Comparison of ENCODE assay signal across 10 mouse cellular contexts in the genomic region with DNA sequence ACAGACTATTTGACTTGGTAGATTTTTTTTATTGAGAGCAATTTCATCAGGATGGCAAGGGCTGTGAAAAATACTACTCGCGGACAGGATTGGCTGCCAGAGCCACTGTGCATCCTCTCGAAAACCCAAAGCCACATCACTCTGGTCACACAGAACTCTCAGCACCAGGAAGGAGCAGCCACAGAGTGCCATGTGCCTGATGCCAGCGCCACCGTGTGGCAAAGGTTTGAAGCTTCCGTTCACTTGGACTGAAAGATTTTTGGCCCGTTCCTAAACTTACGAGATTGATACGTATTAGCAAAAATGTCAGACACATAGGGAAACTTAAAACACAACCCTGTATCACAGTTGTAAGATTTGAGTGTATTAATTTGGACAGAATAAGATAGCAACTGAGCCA. TPM values are rescaled to one million over a fixed set of nuclear protein-coding genes. Genes with fewer than 3 reads are reported as not detected.
DNase-seq lines count a peak whose midpoint lies in the region; TF ChIP-seq lines count a peak whose summit lies in the region.
"Had no signal": no experiment of that assay in that cellular context is flagged by ENCODE, and none has a peak within 500 bp of the region (broad histone marks: within the 10 kb centered on the region; RNA-seq: fewer than 3 reads in every experiment).

No protein-coding gene starts in this region.

- H3K27ac ChIP-seq in heart, adult 2 months: no peak overlapping the region
- H3K27ac ChIP-seq: embryonic facial prominence, embryonic 12.5 days; lung, embryonic 15.5 days had no signal

- H3K27me3 ChIP-seq in heart, adult 2 months (ENCODE audit: control insufficient read depth, insufficient read depth, low read length): no peaks in the 10 kb centered on the region
- H3K27me3 ChIP-seq: embryonic facial prominence, embryonic 12.5 days; lung, embryonic 15.5 days had no signal

- WGBS in heart, adult 2 months: 39% methylated on average over 9 of the region's 9 CpGs

- H3K36me3 ChIP-seq in heart, adult 2 months (ENCODE audit: control insufficient read depth, insufficient read depth, low read length): no peaks in the 10 kb centered on the region

- no peaks in the 10 kb centered on the region for H3K79me2 ChIP-seq in heart, adult 2 months (replicated peaks; ENCODE audit: control insufficient read depth, insufficient read depth, low read length)

- intact Hi-C loops in heart, adult 2 months (cut with DNase I): no loop called here
- intact Hi-C loops in heart, postnatal 25 days (cut with DNase I): loop anchor here (10.0 kb wide), 1 partner anchor 1199 kb away; no protein-coding TSS in a partner anchor

- no peak overlapping the region for H3K4me3 ChIP-seq in heart, adult 2 months
- H3K4me3 ChIP-seq: embryonic facial prominence, embryonic 12.5 days; lung, embryonic 15.5 days had no signal

- no peak overlapping the region for H3K9ac ChIP-seq in heart, adult 2 months (ENCODE audit: low read depth, low read length)
- H3K9ac ChIP-seq: embryonic facial prominence, embryonic 12.5 days; lung, embryonic 15.5 days had no signal

- TF ChIP-seq CTCF in heart, adult 2 months (IDR thresholded peaks at IDR 0.05): peak; percentile 85

- 0 out of 2 replicates have a peak, but pooled peaks have one; percentile 29 for TF ChIP-seq EP300 in heart, adult 2 months (IDR thresholded peaks at IDR 0.05; ENCODE audit: insufficient read depth, low read depth, low read length)

- no peak for DNase-seq in heart, adult 2 months
- no peak for DNase-seq in heart, postnatal 25 days (ENCODE audit: low spot score)
- peak; percentile 58 for DNase-seq in 3T3-L1 (ENCODE audit: low read depth, low spot score)
- DNase-seq in MN1 (ENCODE audit: low spot score): peak; percentile 59
- DNase-seq in embryo, embryonic 11 days: peak; percentile 76
- DNase-seq in layer of hippocampus, adult 8-10 months (ENCODE audit: low spot score in 2 of 2): peak; percentile 25 to 55
- DNase-seq in lung, postnatal 4 days: peak; percentile 58 to 70
- DNase-seq in testis, postnatal 10 days (ENCODE audit: low spot score): peak; percentile 81

- no peaks in the 10 kb centered on the region for H3K4me1 ChIP-seq in heart, adult 2 months (ENCODE audit: control insufficient read depth, insufficient read depth, low read length)
- H3K4me1 ChIP-seq: embryonic facial prominence, embryonic 12.5 days; lung, embryonic 15.5 days had no signal

- no peak for TF ChIP-seq POLR2A in heart, adult 2 months (IDR thresholded peaks at IDR 0.05; ENCODE audit: insufficient read depth, low read depth, low read length)

RNA-seq across cellular contexts. Expression of a gene that starts 44.1 kb away (rescaled TPM):
- 1 to 10 TPM; 8.9 to 9.4 TPM for total RNA-seq in heart, adult 2 months (2021)
- polyA plus RNA-seq in heart, adult 2 months (2012; rRNA removed): 5.2 and 9.7 TPM in 2 replicates
- 10 to 100 TPM in 1 of 2 experiments, 1 to 10 TPM in 1; 9.6 to 13.0 TPM for total RNA-seq in heart, postnatal 25 days (2021)
- 1 to 10 TPM; 3.2 to 5.3 (median 4.5) TPM for total RNA-seq in layer of hippocampus, adult 8-10 months (2022)

Comparison
In these comparisons a context has a peak if more than half of its experiments do, and no peak if none do; other contexts are left out.
1. DNase-seq: peak in 3T3-L1 (single experiment), MN1 (single experiment), embryo, embryonic 11 days (single experiment), layer of hippocampus, adult 8-10 months (2 of 2), lung, postnatal 4 days (2 of 2) and testis, postnatal 10 days (single experiment); none in heart, adult 2 months (0 of 2) and heart, postnatal 25 days (single experiment).